Mouse (Mus musculus) ovary, adult 2 months (tissue): ENCODE results near the gene Tmem164. TPM values are rescaled to one million over a fixed set of nuclear protein-coding genes. Genes with fewer than 3 reads are reported as not detected.

Experiments used
- polyA plus RNA-seq: library from polyadenylated mRNA; depleted of rRNA; stranded (reverse); fragments of >200 nt; gene quantifications from 2 replicates; pipeline ENCODE4 v1.2.3, GENCODE M21; 2012; rRNA removed

Gene Tmem164
- 44.7 and 47.5 TPM in 2 replicates for polyA plus RNA-seq

DNA sequence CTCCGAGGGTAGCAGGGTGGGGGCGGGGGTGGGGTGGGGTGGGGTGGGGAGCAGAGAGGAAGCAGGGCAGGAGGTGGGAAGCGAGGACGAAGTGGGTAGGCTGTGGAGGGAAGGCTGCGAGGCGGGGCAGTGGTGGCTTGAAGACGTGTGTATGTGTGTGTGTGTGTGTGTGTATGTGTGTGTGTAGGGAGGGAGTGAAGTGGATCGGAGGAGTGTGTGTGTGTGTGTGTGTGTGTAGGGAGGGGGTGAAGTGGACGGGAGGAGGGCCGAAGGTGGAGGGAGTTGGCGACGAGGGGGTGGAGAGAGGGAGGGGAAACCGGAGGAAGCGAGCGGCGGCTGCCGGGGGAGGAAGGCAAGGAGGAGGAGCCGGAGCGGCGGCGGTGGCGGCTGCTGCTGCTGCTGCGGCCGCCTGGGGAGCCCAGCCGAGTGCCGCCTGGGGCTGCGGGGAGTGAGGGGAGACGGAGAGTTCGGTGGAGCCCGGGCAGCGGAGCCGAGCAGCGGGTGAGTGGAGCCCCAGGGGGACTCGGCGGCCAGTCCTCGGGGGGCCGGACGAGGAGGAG, at the start of gene Tmem164:
TSS of gene Tmem164 (plus strand) at position 351 of the 560 bp plus-strand sequence.

